Comparison of ENCODE assay signal across 13 mouse cellular contexts in the genomic region with DNA sequence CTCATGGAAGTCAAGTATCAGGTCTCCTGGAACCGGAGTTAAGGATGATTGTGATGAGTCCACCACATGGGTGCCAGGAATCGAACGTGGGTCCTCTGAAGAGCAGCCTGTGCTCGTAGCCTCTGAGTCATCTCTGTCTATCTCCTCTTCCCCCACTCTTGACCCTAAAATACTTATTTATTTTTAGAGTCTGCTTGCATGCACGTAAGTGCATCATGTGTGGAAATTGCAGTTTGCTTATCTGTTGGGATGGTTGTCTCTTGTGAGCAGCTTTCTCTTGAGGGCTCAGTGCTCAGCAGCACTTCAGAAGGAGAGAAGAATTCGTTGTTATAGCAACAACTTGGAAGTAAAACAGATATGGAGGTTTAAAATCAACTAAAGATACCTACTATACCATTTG. TPM values are rescaled to one million over a fixed set of nuclear protein-coding genes. Genes with fewer than 3 reads are reported as not detected.
"Had no signal": no experiment of that assay in that cellular context is flagged by ENCODE, and none has a peak within 500 bp of the region (broad histone marks: within the 10 kb centered on the region; RNA-seq: fewer than 3 reads in every experiment).

No protein-coding gene starts in this region.

- H3K9me3 ChIP-seq: limb, embryonic 15.5 days; liver, embryonic 12.5 days; midbrain, embryonic 15.5 days; neural tube, embryonic 12.5 days had no signal

- H3K27ac ChIP-seq: limb, embryonic 15.5 days; liver, embryonic 12.5 days; midbrain, embryonic 15.5 days; neural tube, embryonic 12.5 days; stomach, postnatal 0 days had no signal

- H3K27me3 ChIP-seq: limb, embryonic 15.5 days; liver, embryonic 12.5 days; midbrain, embryonic 15.5 days; neural tube, embryonic 12.5 days had no signal

- H3K4me2 ChIP-seq: limb, embryonic 15.5 days; liver, embryonic 12.5 days; lung, embryonic 14.5 days; midbrain, embryonic 11.5 days; midbrain, embryonic 15.5 days; neural tube, embryonic 12.5 days had no signal

- ATAC-seq: liver, embryonic 12.5 days; midbrain, embryonic 15.5 days had no signal

- DNase-seq: kidney, postnatal 25 days; lung, embryonic 14.5 days; lung, postnatal 10 days; lung, postnatal 4 days; thymus, adult 18-20 months; thymus, postnatal 14 days had no signal

- H3K4me3 ChIP-seq: limb, embryonic 15.5 days; liver, embryonic 12.5 days; midbrain, embryonic 15.5 days; neural tube, embryonic 12.5 days had no signal

- H3K9ac ChIP-seq: limb, embryonic 15.5 days; liver, embryonic 12.5 days; lung, embryonic 14.5 days; midbrain, embryonic 15.5 days; neural tube, embryonic 12.5 days had no signal

RNA-seq across cellular contexts. Expression of a gene that starts 37.5 kb away (rescaled TPM):
- polyA plus RNA-seq: liver, embryonic 12.5 days; liver, embryonic 16.5 days; lung, embryonic 14.5 days had no signal
